Mouse (Mus musculus) thymus, adult 2 months (tissue): ENCODE measurements at regions not wholly inside any gene's neighbourhood (a gene's known extent, or its start where the extent isn't known, plus 50 kb on each side); places are given as distances from the start of the nearest gene placed in this dataset.

Experiments
- DNase-seq: peaks from one replicate; pipeline ENCODE4 v3.0.0; 2021
- H3K27ac ChIP-seq: fragments of 200-500 bp; 2 replicates; pipeline ENCODE4 v1.5.1; 2012; ENCODE audit warnings: low read length, control low read depth; ENCODE audit not compliant: control insufficient read depth, insufficient read depth
- H3K27me3 ChIP-seq: fragments of 200-500 bp; 2 replicates; pipeline ENCODE4 v1.6.1; 2012; ENCODE audit warnings: mild to moderate bottlenecking, low read length, moderate library complexity, mixed read lengths; ENCODE audit not compliant: control insufficient read depth, insufficient read depth
- H3K36me3 ChIP-seq: fragments of 200-500 bp; 2 replicates; pipeline ENCODE4 v1.6.1; 2012; ENCODE audit warnings: mild to moderate bottlenecking, low read length, moderate library complexity; ENCODE audit not compliant: control insufficient read depth, insufficient read depth
- H3K4me1 ChIP-seq: fragments of 200-500 bp; replicated peaks from 2 replicates; pipeline ENCODE4 v1.6.1; 2012; ENCODE audit warnings: low read length; ENCODE audit not compliant: control insufficient read depth, insufficient read depth
- H3K4me3 ChIP-seq: fragments of 200-500 bp; 2 replicates; pipeline ENCODE4 v1.5.1; 2012; ENCODE audit warnings: mild to moderate bottlenecking, low read length, control low read depth, moderate library complexity; ENCODE audit not compliant: control insufficient read depth, insufficient read depth
- CTCF ChIP-seq: fragments of 200-500 bp; IDR thresholded peaks from 2 replicates; pipeline ENCODE4 v1.5.1; 2012; ENCODE audit warnings: mild to moderate bottlenecking, control low read depth, low read length, moderate library complexity, borderline replicate concordance; ENCODE audit not compliant: control insufficient read depth, poor library complexity, insufficient read depth; ENCODE audit errors: extremely low read depth
- POLR2A ChIP-seq: fragments of 200-500 bp; IDR thresholded peaks from 2 replicates; pipeline ENCODE4 v1.6.1; 2012; ENCODE audit warnings: mild to moderate bottlenecking, low read length, control low read depth, moderate library complexity; ENCODE audit not compliant: control insufficient read depth, poor library complexity, insufficient read depth; ENCODE audit errors: extremely low read depth
- WGBS: fragments of 180-500 bp; shearing (Covaris S2); methylation state at CpG from one replicate; pipeline ENCODE4 v1.1.7; 2018; 5-methylcytosine and 5-hydroxymethylcytosine counted together

- no peak overlapping the region for H3K27ac ChIP-seq
- no peaks in the 10 kb centered on the region for H3K27me3 ChIP-seq
- no peaks in the 10 kb centered on the region for H3K36me3 ChIP-seq
- 93% methylated on average over 4 of the region's 4 CpGs for WGBS
- TF ChIP-seq POLR2A = no peak
- TF ChIP-seq CTCF = no peak
- H3K4me1 ChIP-seq = no peaks in the 10 kb centered on the region
- no peak for DNase-seq
- H3K4me3 ChIP-seq = no peak overlapping the region
Observed at GRCm38 (mm10) chr9:85442761-85443505, 115.8 kb upstream of the Tent5a start.

- no peaks in the 10 kb centered on the region for H3K4me1 ChIP-seq
- H3K27ac ChIP-seq = no peak overlapping the region
- no peaks in the 10 kb centered on the region for H3K36me3 ChIP-seq
- no peak for DNase-seq
- no peaks in the 10 kb centered on the region for H3K27me3 ChIP-seq
- H3K4me3 ChIP-seq = no peak overlapping the region
- no peak for TF ChIP-seq POLR2A
- no peak for TF ChIP-seq CTCF
- WGBS = 94% methylated on average over 1 of the region's 1 CpGs
Observed at GRCm38 (mm10) chr9:85439664-85440063, 112.5 kb upstream of the Tent5a start.

- Histone ChIP-seq H3K27me3 (no peaks in the 10 kb centered on the region), H3K27ac (no peak overlapping the region), H3K36me3 (no peaks in the 10 kb centered on the region), H3K4me3 (no peak overlapping the region), H3K4me1 (no peaks in the 10 kb centered on the region)
- DNase-seq = no peak
- no peak for TF ChIP-seq CTCF
- no peak for TF ChIP-seq POLR2A
- WGBS = 71% methylated on average over 2 of the region's 2 CpGs
Observed at GRCm38 (mm10) chr9:85432220-85432619, 105.1 kb upstream of the Tent5a start.

- no peak for DNase-seq
- Histone ChIP-seq H3K36me3 (no peaks in the 10 kb centered on the region), H3K4me3 (no peak overlapping the region), H3K27ac (no peak overlapping the region), H3K4me1 (no peaks in the 10 kb centered on the region), H3K27me3 (no peaks in the 10 kb centered on the region)
- WGBS = 84% methylated on average over 4 of the region's 4 CpGs
- TF ChIP-seq CTCF (no peak), POLR2A (no peak)
Observed at GRCm38 (mm10) chr9:85426809-85427208, 99.7 kb upstream of the Tent5a start.

GRCm38 (mm10) chr9:85423908-85424307 is 96.8 kb upstream of the Tent5a start:
- no peak overlapping the region for H3K27ac ChIP-seq
- TF ChIP-seq POLR2A (no peak), CTCF (no peak)
- WGBS = 89% methylated on average over 2 of the region's 2 CpGs
- no peaks in the 10 kb centered on the region for H3K36me3 ChIP-seq
- H3K27me3 ChIP-seq = no peaks in the 10 kb centered on the region
- no peak overlapping the region for H3K4me3 ChIP-seq
- H3K4me1 ChIP-seq = no peaks in the 10 kb centered on the region
- DNase-seq = no peak

- no peaks in the 10 kb centered on the region for H3K27me3 ChIP-seq
- H3K4me1 ChIP-seq = no peaks in the 10 kb centered on the region
- TF ChIP-seq POLR2A (no peak), CTCF (no peak)
- H3K4me3 ChIP-seq = no peak overlapping the region
- DNase-seq = no peak
- H3K36me3 ChIP-seq = no peaks in the 10 kb centered on the region
- WGBS = 81% methylated on average over 1 of the region's 1 CpGs
- no peak overlapping the region for H3K27ac ChIP-seq
Observed at GRCm38 (mm10) chr9:85414391-85414790, 87.2 kb upstream of the Tent5a start.
